ENCODE assay signal across 25 mouse cellular contexts in genomic region chr7:96648606-96649005, GRCm38 (mm10).
DNase-seq lines count a peak whose midpoint lies in the region; ATAC-seq lines count a peak whose summit lies in the region.
"Had no signal": no experiment of that assay in that cellular context is flagged by ENCODE, and none has a peak within 500 bp of the region (broad histone marks: within the 10 kb centered on the region; RNA-seq: fewer than 3 reads in every experiment).

No protein-coding gene starts in this region.

- 42% methylated on average over 2 of the region's 2 CpGs for WGBS in midbrain, embryonic 10.5 days
- 57% methylated on average over 2 of the region's 2 CpGs for WGBS in midbrain, embryonic 15.5 days
- 52% methylated on average over 2 of the region's 2 CpGs for WGBS in embryonic facial prominence, embryonic 10.5 days
- WGBS in embryonic facial prominence, embryonic 14.5 days = 43% methylated on average over 2 of the region's 2 CpGs

- no peaks in the 10 kb centered on the region for H3K36me3 ChIP-seq in midbrain, embryonic 10.5 days
- H3K36me3 ChIP-seq in midbrain, embryonic 15.5 days (replicated peaks) = no peaks in the 10 kb centered on the region
- H3K36me3 ChIP-seq in embryonic facial prominence, embryonic 10.5 days (replicated peaks) = no peaks in the 10 kb centered on the region
- H3K36me3 ChIP-seq in embryonic facial prominence, embryonic 14.5 days (ENCODE audit: control insufficient read depth, insufficient read depth, low read length) = no peaks in the 10 kb centered on the region
- H3K36me3 ChIP-seq: embryonic facial prominence, embryonic 15.5 days; forebrain, embryonic 15.5 days; G1E had no signal

- intact Hi-C loops in heart, postnatal 10 days (cut with DNase I) = no loop called here

- H3K4me2 ChIP-seq in midbrain, embryonic 15.5 days = no peak overlapping the region
- no peak overlapping the region for H3K4me2 ChIP-seq in embryonic facial prominence, embryonic 14.5 days (ENCODE audit: low read depth, low read length)
- H3K4me2 ChIP-seq: embryonic facial prominence, embryonic 15.5 days; forebrain, embryonic 13.5 days; forebrain, embryonic 15.5 days had no signal

- H3K27ac ChIP-seq in midbrain, embryonic 10.5 days (replicated peaks) = peak overlapping the region; percentile 76
- H3K27ac ChIP-seq in midbrain, embryonic 15.5 days = no peak overlapping the region
- 0 out of 2 replicates have a peak overlapping the region, but pooled peaks have one; percentile 74 for H3K27ac ChIP-seq in embryonic facial prominence, embryonic 10.5 days (replicated peaks)
- H3K27ac ChIP-seq in embryonic facial prominence, embryonic 14.5 days (replicated peaks; ENCODE audit: low read depth, low read length) = peak overlapping the region; percentile 33; the same call in 1 of the 2 replicates
- H3K27ac ChIP-seq: embryonic facial prominence, embryonic 15.5 days; forebrain, embryonic 13.5 days; forebrain, embryonic 15.5 days had no signal

- peaks cover 95% of the 10 kb centered on the region for H3K27me3 ChIP-seq in midbrain, embryonic 10.5 days (ENCODE audit: low read depth, poor library complexity, severe bottlenecking)
- H3K27me3 ChIP-seq in midbrain, embryonic 15.5 days (replicated peaks) = 0 out of 2 replicates have a peak, but pooled peaks cover 5% of the 10 kb centered on the region
- H3K27me3 ChIP-seq in embryonic facial prominence, embryonic 10.5 days (replicated peaks; ENCODE audit: low read depth, poor library complexity, severe bottlenecking) = peaks cover 54% of the 10 kb centered on the region
- no peaks in the 10 kb centered on the region for H3K27me3 ChIP-seq in embryonic facial prominence, embryonic 14.5 days (replicated peaks; ENCODE audit: control insufficient read depth, insufficient read depth, low read length)
- H3K27me3 ChIP-seq: CH12.LX; embryonic facial prominence, embryonic 15.5 days; forebrain, embryonic 15.5 days; Patski had no signal

- H3K4me1 ChIP-seq in midbrain, embryonic 10.5 days = peaks cover 99% of the 10 kb centered on the region
- H3K4me1 ChIP-seq in midbrain, embryonic 15.5 days = peaks cover 50% of the 10 kb centered on the region
- H3K4me1 ChIP-seq in embryonic facial prominence, embryonic 10.5 days = peaks cover 98% of the 10 kb centered on the region
- H3K4me1 ChIP-seq in embryonic facial prominence, embryonic 14.5 days (ENCODE audit: control insufficient read depth, insufficient read depth, low read length) = peaks cover 48% of the 10 kb centered on the region

- peak; percentile 76 for DNase-seq in heart, adult 11 months
- no peak for DNase-seq in heart, postnatal 10 days
- DNase-seq in midbrain, embryonic 10.5 days (ENCODE audit: low spot score) = no peak
- no peak for DNase-seq in embryonic facial prominence, embryonic 10.5 days (ENCODE audit: low spot score)
- DNase-seq in embryonic facial prominence, embryonic 14.5 days (ENCODE audit: low spot score) = no peak
- no peak for DNase-seq in urinary bladder, adult 2 months (ENCODE audit: low spot score)
- DNase-seq in frontal cortex, postnatal 14 days (ENCODE audit: low spot score in 2 of 2) = no peak
- DNase-seq: adrenal gland, adult 8-10 months; B cell, adult 2 months; cerebellum, adult 11-12 months; cerebellum, adult 2 months; cerebellum, adult 9-10 months; cerebellum, postnatal 10 days; cerebellum, postnatal 25 days; forebrain, postnatal 0 days had no signal

- no peak for ATAC-seq in midbrain, embryonic 15.5 days (replicated peaks)
- ATAC-seq in embryonic facial prominence, embryonic 14.5 days (ENCODE audit: low read depth) = no peak
- ATAC-seq: activated CD4-positive, CD25-positive, alpha-beta regulatory T cell, adult 4 months; CD4-positive, CD25-positive, alpha-beta regulatory T cell, adult 4 months; forebrain, embryonic 13.5 days; forebrain, embryonic 15.5 days; forebrain, postnatal 0 days had no signal

- no peak overlapping the region for H3K9ac ChIP-seq in midbrain, embryonic 15.5 days
- no peak overlapping the region for H3K9ac ChIP-seq in embryonic facial prominence, embryonic 14.5 days (ENCODE audit: low read depth, low read length)
- H3K9ac ChIP-seq: embryonic facial prominence, embryonic 15.5 days; forebrain, embryonic 13.5 days; forebrain, embryonic 15.5 days; forebrain, postnatal 0 days had no signal

- no peaks in the 10 kb centered on the region for H3K9me3 ChIP-seq in midbrain, embryonic 10.5 days (replicated peaks)
- no peaks in the 10 kb centered on the region for H3K9me3 ChIP-seq in midbrain, embryonic 15.5 days
- no peaks in the 10 kb centered on the region for H3K9me3 ChIP-seq in embryonic facial prominence, embryonic 10.5 days
- no peaks in the 10 kb centered on the region for H3K9me3 ChIP-seq in embryonic facial prominence, embryonic 14.5 days (ENCODE audit: control insufficient read depth, low read length)
- H3K9me3 ChIP-seq: embryonic facial prominence, embryonic 15.5 days; forebrain, embryonic 13.5 days; forebrain, embryonic 15.5 days had no signal

- H3K4me3 ChIP-seq in midbrain, embryonic 10.5 days = no peak overlapping the region
- no peak overlapping the region for H3K4me3 ChIP-seq in midbrain, embryonic 15.5 days
- no peak overlapping the region for H3K4me3 ChIP-seq in embryonic facial prominence, embryonic 10.5 days
- no peak overlapping the region for H3K4me3 ChIP-seq in embryonic facial prominence, embryonic 14.5 days (ENCODE audit: low read depth, low read length)
- H3K4me3 ChIP-seq: embryonic facial prominence, embryonic 15.5 days; erythroblast, embryonic 14.5 days; forebrain, embryonic 13.5 days; forebrain, embryonic 15.5 days had no signal
